Mouse (Mus musculus): ENCODE data around the gene Prr14l.

DNA sequence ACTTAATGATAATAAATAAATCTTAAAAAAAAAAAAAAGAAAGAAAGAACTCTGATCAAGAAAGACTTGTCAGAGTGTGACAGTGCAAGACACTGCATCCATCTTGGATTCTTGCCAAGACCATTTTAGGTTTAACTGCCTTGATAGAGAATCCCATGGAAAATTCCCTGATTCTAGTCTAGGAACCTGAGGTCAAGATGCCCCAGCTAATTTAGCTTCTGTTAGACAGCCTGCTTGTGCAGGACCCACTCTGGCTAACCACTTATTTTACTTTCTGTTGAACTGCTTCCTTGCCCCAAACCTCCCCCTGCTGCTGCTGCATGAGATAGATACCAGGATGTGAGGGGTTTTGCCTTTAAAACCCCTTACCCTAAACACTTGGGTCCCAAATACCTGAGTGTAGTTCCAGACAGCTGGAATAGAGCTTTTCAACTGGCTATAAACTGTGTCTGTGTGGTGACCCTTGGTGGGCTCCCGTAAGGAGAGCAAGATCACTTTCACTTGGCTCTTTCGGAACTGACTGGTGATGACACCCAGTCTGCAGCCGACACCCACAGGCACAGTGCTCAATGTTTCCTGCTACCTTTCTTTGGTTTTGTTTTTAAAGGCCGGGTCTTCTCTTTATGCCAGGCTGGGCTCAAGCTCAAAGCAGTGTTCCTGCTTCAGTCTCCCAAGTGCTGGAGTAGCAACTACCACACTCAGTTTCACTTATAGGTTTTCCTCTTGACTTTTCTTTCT lies 86.3 kb downstream of the Prr14l start:
- TF ChIP-seq EP300 (optimal IDR thresholded peaks at IDR 0.05) = no peak
- no peak for TF ChIP-seq CTCF (IDR thresholded peaks at IDR 0.05; ENCODE audit: low read depth)

Data from stomach, postnatal 0 days (tissue).